Mouse (Mus musculus): ENCODE measurements around the gene Trim44.

GRCm38 (mm10) chr2:102331092-102331491 is 76.5 kb downstream of the Trim44 start:
- TF ChIP-seq POLR2A (IDR thresholded peaks at IDR 0.05; ENCODE audit: extremely low read depth, insufficient read depth, low read length) (no peak), CTCF (IDR thresholded peaks at IDR 0.05; ENCODE audit: extremely low read depth, insufficient read depth, low read length) (no peak)
